Mouse (Mus musculus): ENCODE results near the gene Sf3b3. TPM values are rescaled to one million over a fixed set of nuclear protein-coding genes. Genes with fewer than 3 reads are reported as not detected.

Sf3b3 gene
- total and polyA plus RNA-seq, 2 experiments, result 12.1 to 20.6 TPM

DNA sequence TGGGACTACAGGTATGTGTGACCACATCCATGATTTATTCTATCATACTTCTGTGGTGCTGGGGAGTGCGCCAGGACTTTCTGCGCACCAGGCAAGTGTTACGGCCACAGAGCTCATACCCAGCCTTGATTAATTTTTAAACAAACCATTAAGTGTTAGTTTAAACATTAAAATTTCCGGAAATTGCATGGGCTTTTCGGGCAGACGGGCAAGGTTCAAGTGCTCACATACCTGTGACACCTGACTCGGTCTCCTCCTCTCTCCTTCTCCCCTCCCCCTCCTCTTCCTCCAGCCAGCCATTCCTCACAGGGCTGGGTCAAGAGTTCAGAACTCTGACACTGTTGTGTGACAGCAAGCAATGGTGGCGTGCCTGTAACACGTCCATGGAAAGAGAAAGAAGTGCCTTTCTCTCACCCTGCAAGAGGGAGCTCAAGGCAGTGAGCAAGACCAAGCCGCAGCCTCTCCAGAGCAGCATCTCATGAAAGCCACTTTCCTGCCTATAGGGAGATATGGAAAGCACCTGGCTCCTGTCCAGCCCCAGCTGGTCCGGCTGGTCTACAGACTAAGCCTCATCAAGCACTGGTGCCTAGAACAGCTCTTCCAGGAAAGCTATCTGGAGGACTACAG, 53.9 kb downstream of the Sf3b3 start:
- DNase-seq (ENCODE audit: extremely low read depth, low read depth, low spot score), result peak; percentile 86
- Histone ChIP-seq H3K9ac (ENCODE audit: low read depth, low read length) (peak overlapping the region; percentile 29), H3K36me3 (ENCODE audit: control insufficient read depth, insufficient read depth, low read length) (no peaks in the 10 kb centered on the region), H3K27me3 (ENCODE audit: control insufficient read depth, insufficient read depth, low read length) (no peaks in the 10 kb centered on the region), H3K79me2 (ENCODE audit: control insufficient read depth, insufficient read depth, low read length) (no peaks in the 10 kb centered on the region), H3K27ac (replicated peaks; ENCODE audit: insufficient read depth, low read depth, low read length) (no peak overlapping the region; the same call in 1 of the 2 replicates), H3K4me3 (ENCODE audit: insufficient read depth, low read depth, low read length) (no peak overlapping the region), H3K4me1 (ENCODE audit: control insufficient read depth, insufficient read depth, low read length) (peaks cover 8% of the 10 kb centered on the region)
- TF ChIP-seq CTCF (IDR thresholded peaks at IDR 0.05; ENCODE audit: low read depth, low read length) (no peak), POLR2A (IDR thresholded peaks at IDR 0.05; ENCODE audit: extremely low read depth, insufficient read depth, low read length) (no peak)
- WGBS, result 21% methylated on average over 11 of the region's 11 CpGs

DNA sequence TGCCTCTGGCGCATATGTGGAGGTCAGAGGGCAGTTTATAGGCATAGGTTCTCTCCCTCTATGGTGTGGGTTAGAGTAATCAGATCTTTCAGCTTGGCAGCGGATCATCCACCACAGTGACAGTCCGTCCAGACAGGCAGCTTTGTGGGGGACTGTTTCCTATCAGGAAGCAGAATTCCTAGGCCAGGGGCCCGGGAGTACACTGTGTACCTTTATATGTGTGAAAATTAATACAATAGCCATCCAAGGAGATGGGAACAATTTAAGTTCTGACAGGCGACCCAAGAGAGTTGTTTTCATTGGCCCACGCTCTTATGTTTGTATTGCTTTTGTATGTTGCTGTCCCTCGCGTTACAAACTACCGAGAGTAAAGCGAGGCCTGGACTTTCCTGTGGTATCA, 55.4 kb downstream of the Sf3b3 start:
- Histone ChIP-seq H3K79me2 (ENCODE audit: control insufficient read depth, insufficient read depth, low read length) (no peaks in the 10 kb centered on the region), H3K36me3 (ENCODE audit: control insufficient read depth, insufficient read depth, low read length) (no peaks in the 10 kb centered on the region), H3K27ac (replicated peaks; ENCODE audit: insufficient read depth, low read depth, low read length) (no peak overlapping the region), H3K27me3 (ENCODE audit: control insufficient read depth, insufficient read depth, low read length) (no peaks in the 10 kb centered on the region), H3K4me1 (ENCODE audit: control insufficient read depth, insufficient read depth, low read length) (peaks cover 8% of the 10 kb centered on the region), H3K9ac (ENCODE audit: low read depth, low read length) (no peak overlapping the region), H3K4me3 (ENCODE audit: insufficient read depth, low read depth, low read length) (no peak overlapping the region)
- WGBS, result 83% methylated on average over 10 of the region's 10 CpGs
- TF ChIP-seq POLR2A (IDR thresholded peaks at IDR 0.05; ENCODE audit: extremely low read depth, insufficient read depth, low read length), result no peak
- no peak for TF ChIP-seq CTCF (IDR thresholded peaks at IDR 0.05; ENCODE audit: low read depth, low read length)
- DNase-seq (ENCODE audit: extremely low read depth, low read depth, low spot score), result no peak

DNA sequence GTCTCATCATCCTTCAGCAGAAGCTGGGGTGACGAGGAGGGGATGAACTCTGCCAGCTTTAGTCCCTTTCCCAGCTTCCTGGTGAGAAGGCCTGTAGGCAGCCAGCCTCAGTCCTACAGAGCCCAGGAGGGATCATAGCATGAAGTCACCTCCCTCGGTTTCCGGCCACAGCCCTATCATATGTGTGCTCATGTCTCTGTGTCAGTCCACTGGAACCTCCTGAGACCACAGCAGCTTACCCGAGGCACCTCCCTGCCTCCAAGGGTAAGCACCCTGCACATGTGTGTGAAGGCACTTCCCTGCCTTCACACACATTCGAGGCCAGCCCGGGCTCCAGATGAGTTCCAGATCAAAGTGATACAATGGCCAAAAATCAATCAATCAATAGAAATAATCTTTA, 56.3 kb downstream of the Sf3b3 start:
- DNase-seq (ENCODE audit: extremely low read depth, low read depth, low spot score), result no peak
- Histone ChIP-seq H3K4me1 (ENCODE audit: control insufficient read depth, insufficient read depth, low read length) (peaks cover 8% of the 10 kb centered on the region), H3K9ac (ENCODE audit: low read depth, low read length) (no peak overlapping the region), H3K27me3 (ENCODE audit: control insufficient read depth, insufficient read depth, low read length) (no peaks in the 10 kb centered on the region), H3K4me3 (ENCODE audit: insufficient read depth, low read depth, low read length) (no peak overlapping the region), H3K27ac (replicated peaks; ENCODE audit: insufficient read depth, low read depth, low read length) (no peak overlapping the region), H3K79me2 (ENCODE audit: control insufficient read depth, insufficient read depth, low read length) (no peaks in the 10 kb centered on the region), H3K36me3 (ENCODE audit: control insufficient read depth, insufficient read depth, low read length) (no peaks in the 10 kb centered on the region)
- TF ChIP-seq CTCF (IDR thresholded peaks at IDR 0.05; ENCODE audit: low read depth, low read length) (no peak), POLR2A (IDR thresholded peaks at IDR 0.05; ENCODE audit: extremely low read depth, insufficient read depth, low read length) (no peak)
- 48% methylated on average over 6 of the region's 6 CpGs for WGBS

- Histone ChIP-seq H3K9ac (ENCODE audit: low read depth, low read length) (no peak overlapping the region), H3K27ac (replicated peaks; ENCODE audit: insufficient read depth, low read depth, low read length) (no peak overlapping the region), H3K36me3 (ENCODE audit: control insufficient read depth, insufficient read depth, low read length) (no peaks in the 10 kb centered on the region), H3K27me3 (ENCODE audit: control insufficient read depth, insufficient read depth, low read length) (no peaks in the 10 kb centered on the region), H3K79me2 (ENCODE audit: control insufficient read depth, insufficient read depth, low read length) (no peaks in the 10 kb centered on the region), H3K4me3 (ENCODE audit: insufficient read depth, low read depth, low read length) (no peak overlapping the region), H3K4me1 (ENCODE audit: control insufficient read depth, insufficient read depth, low read length) (peaks cover 8% of the 10 kb centered on the region)
- DNase-seq (ENCODE audit: extremely low read depth, low read depth, low spot score), result no peak
- WGBS, result 79% methylated on average over 12 of the region's 12 CpGs
- no peak for TF ChIP-seq CTCF (IDR thresholded peaks at IDR 0.05; ENCODE audit: low read depth, low read length)
- TF ChIP-seq POLR2A (IDR thresholded peaks at IDR 0.05; ENCODE audit: extremely low read depth, insufficient read depth, low read length), result no peak
Measured at GRCm38 (mm10) chr8:110789571-110789970, 57.0 kb downstream of the Sf3b3 start.

DNA sequence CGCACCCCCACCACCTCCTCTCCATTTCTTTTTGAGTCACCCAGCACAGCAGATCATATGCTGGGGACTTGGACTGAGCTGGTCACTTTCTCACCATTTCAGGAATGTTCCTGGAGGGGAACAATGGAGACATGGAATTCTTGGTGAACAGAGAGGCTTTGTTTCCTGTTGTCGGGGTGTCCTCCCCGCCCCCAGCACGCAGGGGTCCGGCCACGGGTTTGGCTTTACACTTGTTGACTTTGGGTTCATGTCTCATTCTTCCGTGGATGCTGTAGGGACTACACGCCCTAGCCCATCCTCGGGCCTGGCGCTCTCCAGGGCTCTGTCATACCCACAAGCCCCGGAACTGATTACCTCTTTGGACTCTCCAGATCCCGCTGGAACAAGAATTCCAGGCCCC, 57.6 kb downstream of the Sf3b3 start:
- WGBS, result 76% methylated on average over 12 of the region's 12 CpGs
- peaks cover 8% of the 10 kb centered on the region for H3K4me1 ChIP-seq (ENCODE audit: control insufficient read depth, insufficient read depth, low read length)
- H3K27ac ChIP-seq (replicated peaks; ENCODE audit: insufficient read depth, low read depth, low read length), result no peak overlapping the region
- no peak overlapping the region for H3K9ac ChIP-seq (ENCODE audit: low read depth, low read length)
- no peaks in the 10 kb centered on the region for H3K27me3 ChIP-seq (ENCODE audit: control insufficient read depth, insufficient read depth, low read length)
- H3K4me3 ChIP-seq (ENCODE audit: insufficient read depth, low read depth, low read length), result no peak overlapping the region
- no peaks in the 10 kb centered on the region for H3K36me3 ChIP-seq (ENCODE audit: control insufficient read depth, insufficient read depth, low read length)
- H3K79me2 ChIP-seq (ENCODE audit: control insufficient read depth, insufficient read depth, low read length), result no peaks in the 10 kb centered on the region
- no peak for TF ChIP-seq POLR2A (IDR thresholded peaks at IDR 0.05; ENCODE audit: extremely low read depth, insufficient read depth, low read length)
- no peak for TF ChIP-seq CTCF (IDR thresholded peaks at IDR 0.05; ENCODE audit: low read depth, low read length)
- DNase-seq (ENCODE audit: extremely low read depth, low read depth, low spot score), result no peak

GRCm38 (mm10) chr8:110787411-110787954, 59.1 kb downstream of the Sf3b3 start:
- Histone ChIP-seq H3K79me2 (ENCODE audit: control insufficient read depth, insufficient read depth, low read length) (no peaks in the 10 kb centered on the region), H3K4me1 (ENCODE audit: control insufficient read depth, insufficient read depth, low read length) (0 out of 2 replicates have a peak, but pooled peaks cover 2% of the 10 kb centered on the region), H3K27ac (replicated peaks; ENCODE audit: insufficient read depth, low read depth, low read length) (no peak overlapping the region), H3K36me3 (ENCODE audit: control insufficient read depth, insufficient read depth, low read length) (no peaks in the 10 kb centered on the region), H3K9ac (ENCODE audit: low read depth, low read length) (no peak overlapping the region), H3K27me3 (ENCODE audit: control insufficient read depth, insufficient read depth, low read length) (no peaks in the 10 kb centered on the region), H3K4me3 (ENCODE audit: insufficient read depth, low read depth, low read length) (no peak overlapping the region)
- no peak for TF ChIP-seq CTCF (IDR thresholded peaks at IDR 0.05; ENCODE audit: low read depth, low read length)
- TF ChIP-seq POLR2A (IDR thresholded peaks at IDR 0.05; ENCODE audit: extremely low read depth, insufficient read depth, low read length), result no peak
- peak; percentile 15 for DNase-seq (ENCODE audit: extremely low read depth, low read depth, low spot score)
- 72% methylated on average over 9 of the region's 9 CpGs for WGBS

Measured in liver, adult 2 months (tissue).